In genomic region chr1:120220841-120221240, GRCm38 (mm10) we compare ENCODE assay signal across 19 mouse cellular contexts. TPM values are rescaled to one million over a fixed set of nuclear protein-coding genes. Genes with fewer than 3 reads are reported as not detected.
DNase-seq lines count a peak whose midpoint lies in the region; ATAC-seq and TF ChIP-seq lines count a peak whose summit lies in the region.
"Had no signal": no experiment of that assay in that cellular context is flagged by ENCODE, and none has a peak within 500 bp of the region (broad histone marks: within the 10 kb centered on the region; RNA-seq: fewer than 3 reads in every experiment).

No protein-coding gene starts in this region.

- H3K27ac ChIP-seq in forebrain, embryonic 16.5 days (ENCODE audit: low read length): no peak overlapping the region
- H3K27ac ChIP-seq in forebrain, embryonic 10.5 days: no peak overlapping the region
- H3K27ac ChIP-seq in lung, embryonic 14.5 days (ENCODE audit: low read depth): no peak overlapping the region
- H3K27ac ChIP-seq in midbrain, embryonic 14.5 days (replicated peaks; ENCODE audit: low read depth, low read length): no peak overlapping the region
- H3K27ac ChIP-seq in midbrain, embryonic 16.5 days (ENCODE audit: low read length): no peak overlapping the region
- H3K27ac ChIP-seq: embryonic facial prominence, embryonic 13.5 days; heart, embryonic 13.5 days; hindbrain, embryonic 13.5 days; hindbrain, postnatal 0 days had no signal

- no peaks in the 10 kb centered on the region for H3K27me3 ChIP-seq in forebrain, embryonic 16.5 days (replicated peaks; ENCODE audit: control insufficient read depth, insufficient read depth, low read length)
- no peaks in the 10 kb centered on the region for H3K27me3 ChIP-seq in forebrain, embryonic 10.5 days (ENCODE audit: poor library complexity, severe bottlenecking)
- no peaks in the 10 kb centered on the region for H3K27me3 ChIP-seq in lung, embryonic 14.5 days (ENCODE audit: insufficient read depth, low read length)
- no peaks in the 10 kb centered on the region for H3K27me3 ChIP-seq in midbrain, embryonic 14.5 days (ENCODE audit: control insufficient read depth, insufficient read depth, low read length)
- H3K27me3 ChIP-seq in midbrain, embryonic 16.5 days (ENCODE audit: control insufficient read depth, insufficient read depth, low read depth, low read length): no peaks in the 10 kb centered on the region
- H3K27me3 ChIP-seq: CH12.LX; embryonic facial prominence, embryonic 13.5 days; heart, embryonic 13.5 days; hindbrain, embryonic 13.5 days; Patski had no signal

- H3K9me3 ChIP-seq in forebrain, embryonic 16.5 days (ENCODE audit: control insufficient read depth, low read length): no peaks in the 10 kb centered on the region
- no peaks in the 10 kb centered on the region for H3K9me3 ChIP-seq in forebrain, embryonic 10.5 days
- no peaks in the 10 kb centered on the region for H3K9me3 ChIP-seq in lung, embryonic 14.5 days (ENCODE audit: low read depth, low read length)
- no peaks in the 10 kb centered on the region for H3K9me3 ChIP-seq in midbrain, embryonic 14.5 days (ENCODE audit: control insufficient read depth, low read length)
- H3K9me3 ChIP-seq in midbrain, embryonic 16.5 days (replicated peaks; ENCODE audit: control insufficient read depth, low read length, poor library complexity, severe bottlenecking): no peaks in the 10 kb centered on the region
- H3K9me3 ChIP-seq: embryonic facial prominence, embryonic 13.5 days; heart, embryonic 13.5 days; hindbrain, embryonic 13.5 days had no signal

- no peaks in the 10 kb centered on the region for H3K4me1 ChIP-seq in forebrain, embryonic 16.5 days (replicated peaks; ENCODE audit: control insufficient read depth, insufficient read depth, low read length)
- H3K4me1 ChIP-seq in forebrain, embryonic 10.5 days: peaks cover 5% of the 10 kb centered on the region; the same call in 1 of the 2 replicates
- no peaks in the 10 kb centered on the region for H3K4me1 ChIP-seq in lung, embryonic 14.5 days (ENCODE audit: insufficient read depth)
- H3K4me1 ChIP-seq in lung, adult 2 months (ENCODE audit: control insufficient read depth, insufficient read depth, low read length): no peaks in the 10 kb centered on the region; the same call in 1 of the 2 replicates
- no peaks in the 10 kb centered on the region for H3K4me1 ChIP-seq in midbrain, embryonic 14.5 days (ENCODE audit: control insufficient read depth, insufficient read depth, low read length)
- no peaks in the 10 kb centered on the region for H3K4me1 ChIP-seq in midbrain, embryonic 16.5 days (ENCODE audit: control insufficient read depth, insufficient read depth, low read length)
- H3K4me1 ChIP-seq: heart, embryonic 13.5 days had no signal

- no peak for TF ChIP-seq CTCF in lung, embryonic 14.5 days (IDR thresholded peaks at IDR 0.05; ENCODE audit: low read depth)
- no peak for TF ChIP-seq CTCF in lung, adult 2 months (IDR thresholded peaks at IDR 0.05; ENCODE audit: insufficient read depth, low read length)

- TF ChIP-seq POLR2A in lung, adult 2 months (IDR thresholded peaks at IDR 0.05; ENCODE audit: borderline replicate concordance, extremely low read depth, low read depth, low read length): no peak

- H3K4me2 ChIP-seq in forebrain, embryonic 16.5 days (ENCODE audit: low read length): no peak overlapping the region
- H3K4me2 ChIP-seq in lung, embryonic 14.5 days: no peak overlapping the region
- no peak overlapping the region for H3K4me2 ChIP-seq in midbrain, embryonic 14.5 days (ENCODE audit: low read length)
- no peak overlapping the region for H3K4me2 ChIP-seq in midbrain, embryonic 16.5 days (ENCODE audit: low read length)
- H3K4me2 ChIP-seq: embryonic facial prominence, embryonic 13.5 days; heart, embryonic 13.5 days; hindbrain, embryonic 13.5 days had no signal

- H3K9ac ChIP-seq in forebrain, embryonic 16.5 days (replicated peaks; ENCODE audit: low read depth, low read length): no peak overlapping the region
- no peak overlapping the region for H3K9ac ChIP-seq in lung, embryonic 14.5 days
- no peak overlapping the region for H3K9ac ChIP-seq in midbrain, embryonic 14.5 days (replicated peaks; ENCODE audit: low read length)
- H3K9ac ChIP-seq in midbrain, embryonic 16.5 days (ENCODE audit: low read depth, low read length): no peak overlapping the region
- H3K9ac ChIP-seq: embryonic facial prominence, embryonic 13.5 days; heart, embryonic 13.5 days; hindbrain, embryonic 13.5 days had no signal

- ATAC-seq in forebrain, embryonic 16.5 days: peak; percentile 50; the same call in 1 of the 2 replicates
- ATAC-seq in lung, embryonic 14.5 days (ENCODE audit: insufficient read depth): peak; percentile 42; the same call in 1 of the 2 replicates
- ATAC-seq in midbrain, embryonic 14.5 days (ENCODE audit: low FRiP score, low TSS enrichment): no peak; the same call in 1 of the 2 replicates
- ATAC-seq in midbrain, embryonic 16.5 days: no peak
- ATAC-seq: activated CD4-positive, CD25-positive, alpha-beta regulatory T cell, adult 4 months; hindbrain, postnatal 0 days; Patski had no signal

- H3K4me3 ChIP-seq in forebrain, embryonic 16.5 days (replicated peaks; ENCODE audit: low read length): no peak overlapping the region
- no peak overlapping the region for H3K4me3 ChIP-seq in forebrain, embryonic 10.5 days
- H3K4me3 ChIP-seq in lung, embryonic 14.5 days (ENCODE audit: low read depth, low read length): no peak overlapping the region
- no peak overlapping the region for H3K4me3 ChIP-seq in lung, adult 2 months (replicated peaks; ENCODE audit: extremely low read depth, low read depth, low read length)
- no peak overlapping the region for H3K4me3 ChIP-seq in midbrain, embryonic 14.5 days (replicated peaks; ENCODE audit: low read depth, low read length)
- H3K4me3 ChIP-seq in midbrain, embryonic 16.5 days (ENCODE audit: low read depth, low read length): no peak overlapping the region
- H3K4me3 ChIP-seq: embryonic facial prominence, embryonic 13.5 days; heart, embryonic 13.5 days; hindbrain, embryonic 13.5 days had no signal

- WGBS in forebrain, embryonic 16.5 days: 25% methylated on average over 6 of the region's 6 CpGs
- WGBS in forebrain, embryonic 10.5 days: 68% methylated on average over 6 of the region's 6 CpGs
- 48% methylated on average over 6 of the region's 6 CpGs for WGBS in lung, embryonic 14.5 days
- WGBS in lung, adult 2 months: 36% methylated on average over 6 of the region's 6 CpGs
- 41% methylated on average over 6 of the region's 6 CpGs for WGBS in midbrain, embryonic 14.5 days
- 45% methylated on average over 6 of the region's 6 CpGs for WGBS in midbrain, embryonic 16.5 days

- no peaks in the 10 kb centered on the region for H3K36me3 ChIP-seq in forebrain, embryonic 16.5 days (ENCODE audit: control insufficient read depth, insufficient read depth)
- no peaks in the 10 kb centered on the region for H3K36me3 ChIP-seq in forebrain, embryonic 10.5 days (replicated peaks)
- no peaks in the 10 kb centered on the region for H3K36me3 ChIP-seq in lung, embryonic 14.5 days (ENCODE audit: insufficient read depth)
- H3K36me3 ChIP-seq in midbrain, embryonic 14.5 days (ENCODE audit: control insufficient read depth, insufficient read depth, low read length): no peaks in the 10 kb centered on the region
- H3K36me3 ChIP-seq in midbrain, embryonic 16.5 days (ENCODE audit: control insufficient read depth, insufficient read depth, low read length): no peaks in the 10 kb centered on the region
- H3K36me3 ChIP-seq: embryonic facial prominence, embryonic 13.5 days; heart, embryonic 13.5 days; hindbrain, embryonic 13.5 days had no signal

- DNase-seq in forebrain, embryonic 10.5 days (ENCODE audit: extremely low spot score, low spot score): no peak
- DNase-seq in lung, embryonic 14.5 days: peak; percentile 15
- DNase-seq in lung, adult 2 months: no peak
- peak; percentile 15 for DNase-seq in midbrain, embryonic 14.5 days
- DNase-seq in spleen, postnatal 4 days (ENCODE audit: low spot score in 2 of 2): no peak
- DNase-seq: adrenal gland, postnatal 14 days; cerebellum, adult 18-20 months; cerebellum, adult 9-11 months; cerebellum, postnatal 36 days; heart, postnatal 36 days had no signal

RNA-seq across cellular contexts. Expression of gene Steap3, which starts 51.7 kb away (rescaled TPM):
- 2.8 and 3.4 TPM in 2 replicates for polyA plus RNA-seq in forebrain, embryonic 16.5 days (2015; fragmentation: Nextera tagmentation; extraction: Ambion mirVana)
- 3.4 and 3.5 TPM in 2 replicates for polyA plus RNA-seq in forebrain, embryonic 10.5 days (2016; fragmentation: Nextera tagmentation; extraction: Ambion mirVana)
- polyA plus RNA-seq in lung, embryonic 14.5 days (2014; fragmentation: Nextera tagmentation; extraction: Ambion mirVana): 2.3 and 2.9 TPM in 2 replicates
- polyA plus RNA-seq in lung, adult 2 months (2012; rRNA removed): 58.3 and 67.0 TPM in 2 replicates
- 2.4 and 3.2 TPM in 2 replicates for polyA plus RNA-seq in midbrain, embryonic 14.5 days (2014; fragmentation: Nextera tagmentation; extraction: Ambion mirVana)
- polyA plus RNA-seq in midbrain, embryonic 16.5 days (2015; fragmentation: Nextera tagmentation; extraction: Ambion mirVana): 2.7 and 3.7 TPM in 2 replicates
- polyA plus RNA-seq: activated CD4-positive, CD25-positive, alpha-beta regulatory T cell, adult 4 months had no signal

Comparison
In these comparisons a context has a peak if more than half of its experiments do, and no peak if none do; other contexts are left out.
1. DNase-seq: peak in lung, embryonic 14.5 days (single experiment) and midbrain, embryonic 14.5 days (single experiment); none in forebrain, embryonic 10.5 days (single experiment), lung, adult 2 months (single experiment) and spleen, postnatal 4 days (0 of 2).
2. RNA of gene Steap3, which starts 51.7 kb away (polyA plus RNA-seq): 58.3 to 67.0 TPM in lung, adult 2 months; 2.7 to 3.7 TPM in midbrain, embryonic 16.5 days, 3.4 to 3.5 TPM in forebrain, embryonic 10.5 days, 2.4 to 3.2 TPM in midbrain, embryonic 14.5 days, 2.3 to 2.9 TPM in lung, embryonic 14.5 days and 2.8 to 3.4 TPM in forebrain, embryonic 16.5 days; every median in the first group is over 10 times any median in the second.
3. ATAC-seq: peak in forebrain, embryonic 16.5 days (single experiment) and lung, embryonic 14.5 days (single experiment); none in midbrain, embryonic 14.5 days (single experiment) and midbrain, embryonic 16.5 days (single experiment).